Mouse (Mus musculus) limb, embryonic 11.5 days (tissue): ENCODE measurements around the gene Nfs1. TPM values are rescaled to one million over a fixed set of nuclear protein-coding genes. Genes with fewer than 3 reads are reported as not detected.
A peak's percentile ranks its signal among the peaks of the same experiment; 100 is the strongest.

Experiments used
- ATAC-seq: fragments of 200-750 bp; cut with Nextera tagmentation; 2 replicates; pipeline ENCODE4 v1.8.0; 2017; ENCODE audit warnings: low read depth; ENCODE audit not compliant: insufficient number of reproducible peaks, low FRiP score, low TSS enrichment
- DNase-seq: peaks from one replicate; pipeline ENCODE4 v3.0.0-alpha.2; 2015; ENCODE audit warnings: low spot score
- H3K27ac ChIP-seq: fragments of 300-500 bp; sonication (generic); replicated peaks from 2 replicates; pipeline ENCODE4 v1.5.1; 2014; ENCODE audit warnings: low read depth, mild to moderate bottlenecking, low read length
- H3K27me3 ChIP-seq: fragments of 300-500 bp; sonication (generic); 2 replicates; pipeline ENCODE4 v1.6.1; 2014; ENCODE audit warnings: mild to moderate bottlenecking, low read length, mixed read lengths; ENCODE audit not compliant: control insufficient read depth, insufficient read depth
- H3K36me3 ChIP-seq: fragments of 300-500 bp; sonication (generic); 2 replicates; pipeline ENCODE4 v1.6.1; 2014; ENCODE audit warnings: mild to moderate bottlenecking, low read length, moderate library complexity, mixed read lengths; ENCODE audit not compliant: control insufficient read depth, insufficient read depth
- H3K4me1 ChIP-seq: fragments of 300-500 bp; sonication (generic); 2 replicates; pipeline ENCODE4 v1.6.1; 2014; ENCODE audit warnings: low read length, mixed read lengths; ENCODE audit not compliant: control insufficient read depth, insufficient read depth
- H3K4me2 ChIP-seq: fragments of 300-500 bp; sonication (generic); 2 replicates; pipeline ENCODE4 v1.6.1; 2014; ENCODE audit warnings: low read depth, mild to moderate bottlenecking, moderate library complexity; ENCODE audit not compliant: severe bottlenecking
- H3K4me3 ChIP-seq: fragments of 300-500 bp; sonication (generic); 2 replicates; pipeline ENCODE4 v1.5.1; 2014; ENCODE audit warnings: low read depth, low read length
- H3K9ac ChIP-seq: fragments of 300-500 bp; sonication (generic); 2 replicates; pipeline ENCODE4 v1.6.1; 2014; ENCODE audit warnings: mild to moderate bottlenecking, low read length
- H3K9me3 ChIP-seq: fragments of 300-500 bp; sonication (generic); 2 replicates; pipeline ENCODE4 v1.6.1; 2016; ENCODE audit warnings: low read length; ENCODE audit not compliant: control insufficient read depth
- WGBS: fragments of 180-500 bp; shearing (Covaris S2); extraction: QIAGEN DNeasy Blood & Tissue Kit; methylation state at CpG from one replicate; pipeline ENCODE4 v1.1.7; 2014; 5-methylcytosine and 5-hydroxymethylcytosine counted together
- polyA plus RNA-seq: library from polyadenylated mRNA; unstranded; fragments of >200 nt; fragmentation: Nextera tagmentation; extraction: Ambion mirVana; gene quantifications from 2 replicates; pipeline ENCODE4 v1.2.1, GENCODE M21; 2014

The Nfs1 gene
- polyA plus RNA-seq, 1 experiment from 2014 or later, result 33.0 TPM

GRCm38 (mm10) chr2:156180824-156181590 lies 37.0 kb upstream of the Nfs1 start:
- H3K36me3 ChIP-seq, result peaks cover 9% of the 10 kb centered on the region
- no peak overlapping the region for H3K27ac ChIP-seq
- peak overlapping the region; percentile 59 for H3K9ac ChIP-seq
- ATAC-seq (no peak), DNase-seq (no peak)
- H3K27me3 ChIP-seq, result no peaks in the 10 kb centered on the region
- peak overlapping the region; percentile 99 for H3K4me3 ChIP-seq
- no peaks in the 10 kb centered on the region for H3K9me3 ChIP-seq
- peaks cover 4% of the 10 kb centered on the region; the same call in 1 of the 2 replicates for H3K4me1 ChIP-seq
- H3K4me2 ChIP-seq, result peak overlapping the region; percentile 51
- 23% methylated on average over 8 of the region's 8 CpGs for WGBS

GRCm38 (mm10) chr2:156180094-156180821 lies 36.3 kb upstream of the Nfs1 start, which contains the start of gene Rbm39:
Gene Rbm39, minus strand, starts transcription at chr2:156180238.
- under 1% methylated on average over 47 of the region's 47 CpGs for WGBS
- Histone ChIP-seq H3K9ac (peak within 1 kb of the TSS; percentile 100), H3K9me3 (no peaks in the 10 kb centered on the region), H3K4me2 (peak within 1 kb of the TSS; percentile 78), H3K4me1 (peaks cover 4% of the 10 kb centered on the region; the same call in 1 of the 2 replicates), H3K4me3 (peak within 1 kb of the TSS; percentile 99), H3K36me3 (peaks cover 13% of the 10 kb centered on the region), H3K27ac (peak within 1 kb of the TSS; percentile 93), H3K27me3 (no peaks in the 10 kb centered on the region)
- ATAC-seq (peak; percentile 95), DNase-seq (peak; percentile 100)

GRCm38 (mm10) chr2:156179796-156180093 lies 35.8 kb upstream of the Nfs1 start:
- under 1% methylated on average over 31 of the region's 41 CpGs for WGBS
- Histone ChIP-seq H3K9me3 (no peaks in the 10 kb centered on the region), H3K27ac (peak overlapping the region; percentile 93), H3K4me2 (no peak overlapping the region), H3K9ac (peak overlapping the region; percentile 100), H3K4me3 (peak overlapping the region; percentile 99), H3K36me3 (peaks cover 13% of the 10 kb centered on the region), H3K4me1 (peaks cover 4% of the 10 kb centered on the region; the same call in 1 of the 2 replicates), H3K27me3 (no peaks in the 10 kb centered on the region)
- peak; percentile 19 for ATAC-seq
- DNase-seq, result no peak

GRCm38 (mm10) chr2:156179046-156179795 lies 35.2 kb upstream of the Nfs1 start:
- Histone ChIP-seq H3K9me3 (no peaks in the 10 kb centered on the region), H3K27ac (peak overlapping the region; percentile 93), H3K4me3 (peak overlapping the region; percentile 99), H3K27me3 (no peaks in the 10 kb centered on the region), H3K4me2 (peak overlapping the region; percentile 78), H3K9ac (peak overlapping the region; percentile 100), H3K4me1 (peaks cover 4% of the 10 kb centered on the region; the same call in 1 of the 2 replicates), H3K36me3 (peaks cover 13% of the 10 kb centered on the region)
- DNase-seq, result peak; percentile 89
- WGBS, result 1% methylated on average over 47 of the region's 47 CpGs
- peak; percentile 48 for ATAC-seq

GRCm38 (mm10) chr2:156177651-156178050 lies 33.7 kb upstream of the Nfs1 start:
- Histone ChIP-seq H3K27me3 (no peaks in the 10 kb centered on the region), H3K27ac (no peak overlapping the region), H3K4me3 (peak overlapping the region; percentile 20; the same call in 1 of the 2 replicates), H3K4me1 (peaks cover 4% of the 10 kb centered on the region; the same call in 1 of the 2 replicates), H3K9ac (no peak overlapping the region), H3K9me3 (no peaks in the 10 kb centered on the region), H3K4me2 (peak overlapping the region; percentile 17; the same call in 1 of the 2 replicates), H3K36me3 (peaks cover 17% of the 10 kb centered on the region)
- DNase-seq (no peak), ATAC-seq (no peak)
- 93% methylated on average over 7 of the region's 7 CpGs for WGBS

- peaks cover 20% of the 10 kb centered on the region for H3K36me3 ChIP-seq
- 91% methylated on average over 6 of the region's 6 CpGs for WGBS
- peaks cover 4% of the 10 kb centered on the region; the same call in 1 of the 2 replicates for H3K4me1 ChIP-seq
- H3K27ac ChIP-seq, result no peak overlapping the region
- H3K4me2 ChIP-seq, result no peak overlapping the region
- H3K9ac ChIP-seq, result no peak overlapping the region
- DNase-seq (peak; percentile 11), ATAC-seq (no peak)
- H3K4me3 ChIP-seq, result no peak overlapping the region
- no peaks in the 10 kb centered on the region for H3K27me3 ChIP-seq
- H3K9me3 ChIP-seq, result no peaks in the 10 kb centered on the region
Measured at GRCm38 (mm10) chr2:156177079-156177478, 33.1 kb upstream of the Nfs1 start.

- peaks cover 46% of the 10 kb centered on the region for H3K36me3 ChIP-seq
- ATAC-seq (no peak), DNase-seq (no peak)
- H3K27me3 ChIP-seq, result no peaks in the 10 kb centered on the region
- no peak overlapping the region for H3K9ac ChIP-seq
- no peaks in the 10 kb centered on the region for H3K9me3 ChIP-seq
- no peaks in the 10 kb centered on the region for H3K4me1 ChIP-seq
- no peak overlapping the region for H3K4me3 ChIP-seq
- H3K4me2 ChIP-seq, result no peak overlapping the region
- H3K27ac ChIP-seq, result no peak overlapping the region
- WGBS, result 98% methylated on average over 5 of the region's 5 CpGs
Measured at GRCm38 (mm10) chr2:156166557-156166956, 22.6 kb upstream of the Nfs1 start.

- no peak overlapping the region for H3K4me2 ChIP-seq
- peaks cover 49% of the 10 kb centered on the region for H3K36me3 ChIP-seq
- ATAC-seq, result no peak
- H3K27ac ChIP-seq, result no peak overlapping the region
- H3K9ac ChIP-seq, result no peak overlapping the region
- H3K4me3 ChIP-seq, result no peak overlapping the region
- WGBS, result 98% methylated on average over 1 of the region's 1 CpGs
- no peak for DNase-seq
- H3K4me1 ChIP-seq, result no peaks in the 10 kb centered on the region
- H3K9me3 ChIP-seq, result no peaks in the 10 kb centered on the region
- H3K27me3 ChIP-seq, result no peaks in the 10 kb centered on the region
Measured at GRCm38 (mm10) chr2:156165478-156165877, 21.5 kb upstream of the Nfs1 start.
